Mouse (Mus musculus): ENCODE measurements around the gene Chtf18. TPM values are rescaled to one million over a fixed set of nuclear protein-coding genes. Genes with fewer than 3 reads are reported as not detected.
A peak's percentile ranks its signal among the peaks of the same experiment; 100 is the strongest.

The Chtf18 gene
- polyA plus RNA-seq (2015; fragmentation: Nextera tagmentation; extraction: Ambion mirVana) = 31.0 and 38.4 TPM in 2 replicates

DNA sequence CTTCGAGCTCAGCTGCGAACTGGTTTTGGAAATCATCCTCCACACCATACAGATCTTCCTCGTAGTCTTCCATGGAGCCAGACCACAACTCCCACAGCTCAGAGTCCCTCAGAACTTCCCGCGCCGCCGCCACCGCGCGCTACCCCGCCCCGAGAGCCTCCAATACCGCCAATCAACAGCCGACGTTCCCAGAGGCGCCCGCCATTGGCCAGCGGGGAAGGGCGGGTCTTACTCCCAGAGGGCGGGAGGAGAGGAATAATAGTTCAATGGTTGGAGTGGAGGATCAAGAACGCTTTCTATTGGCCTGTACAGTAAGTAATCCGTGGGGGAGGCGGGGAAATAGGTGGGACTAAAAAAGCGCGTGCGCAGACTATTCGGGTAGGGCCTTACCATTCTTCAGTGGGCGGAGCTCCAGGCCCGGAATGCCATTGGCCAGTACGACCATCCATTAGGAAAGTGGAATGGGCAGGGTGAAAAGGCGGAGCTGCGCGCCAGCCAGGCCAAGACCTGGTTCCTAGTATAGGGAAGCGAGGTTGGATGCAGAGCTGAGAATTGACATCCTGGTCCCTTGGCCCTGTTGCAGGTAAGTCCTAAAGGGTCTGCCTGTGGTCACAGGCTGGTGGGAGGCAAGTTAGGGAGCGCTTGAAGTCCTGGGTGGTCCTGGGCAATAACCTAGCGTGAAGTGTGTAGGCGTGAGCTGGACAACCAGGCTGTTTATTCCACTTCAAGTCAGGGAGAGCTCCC is at the start of gene Chtf18, which contains the start of gene Rpusd1:
TSS of gene Chtf18 (minus strand) at position 155 of the 744 bp plus-strand sequence.
TSS of gene Rpusd1 (plus strand) at position 406 of the 744 bp plus-strand sequence.
- H3K4me3 ChIP-seq (replicated peaks) = peak within 1 kb of the TSS; percentile 65
- H3K9me3 ChIP-seq (replicated peaks) = no peaks in the 10 kb centered on the region
- peak within 1 kb of the TSS; percentile 73 for H3K9ac ChIP-seq
- peak; percentile 98 for ATAC-seq (replicated peaks; ENCODE audit: low FRiP score)
- no peaks in the 10 kb centered on the region for H3K27me3 ChIP-seq
- peak within 1 kb of the TSS; percentile 65; the same call in 1 of the 2 replicates for H3K27ac ChIP-seq
- H3K4me1 ChIP-seq = peaks cover 29% of the 10 kb centered on the region
- peak within 1 kb of the TSS; percentile 90 for H3K4me2 ChIP-seq
- WGBS = under 1% methylated on average over 37 of the region's 37 CpGs
- peaks cover 50% of the 10 kb centered on the region for H3K36me3 ChIP-seq

DNA sequence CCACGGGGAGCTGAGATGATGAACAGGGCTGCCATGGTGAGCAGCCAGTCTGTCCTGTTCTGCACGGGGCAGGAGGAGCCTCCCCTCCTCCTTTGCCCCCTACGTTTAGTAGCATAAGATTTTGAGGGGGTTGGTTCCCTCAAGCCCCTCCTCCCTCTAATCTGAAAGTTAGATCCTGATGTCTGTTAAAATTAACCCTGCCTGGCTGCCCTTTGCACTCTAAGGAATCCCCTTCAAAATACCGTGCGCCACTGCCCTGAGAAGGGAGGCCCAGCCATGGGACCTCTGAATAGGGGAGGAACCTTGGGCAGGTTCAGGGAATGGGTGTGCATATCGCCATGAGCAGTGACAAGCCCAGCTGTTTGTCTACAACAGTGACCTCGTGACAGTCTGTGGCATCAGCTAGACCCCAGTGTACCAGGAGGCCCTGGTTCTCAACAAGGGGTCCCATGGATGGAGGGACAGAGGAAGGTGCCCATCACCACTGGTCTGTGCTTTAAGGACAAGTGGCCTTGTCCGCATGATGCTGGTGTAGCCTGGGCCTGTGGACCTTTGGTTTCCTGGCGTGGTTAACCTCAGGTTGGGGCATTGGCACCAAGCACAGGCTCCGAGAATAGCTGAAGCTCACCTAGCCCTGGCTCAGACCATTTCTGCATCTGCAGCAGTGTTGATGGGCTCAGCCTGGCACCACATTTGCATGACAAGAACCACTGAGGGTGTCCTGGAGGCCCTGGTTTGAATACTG is 48.3 kb upstream of the Chtf18 start:
- ATAC-seq (replicated peaks; ENCODE audit: low FRiP score) = no peak
- Histone ChIP-seq H3K9ac (no peak overlapping the region), H3K4me3 (replicated peaks) (0 out of 2 replicates have a peak overlapping the region, but pooled peaks have one; percentile 4), H3K9me3 (replicated peaks) (no peaks in the 10 kb centered on the region), H3K4me2 (0 out of 2 replicates have a peak overlapping the region, but pooled peaks have one; percentile 4), H3K27me3 (no peaks in the 10 kb centered on the region), H3K4me1 (peaks cover 15% of the 10 kb centered on the region), H3K36me3 (peaks cover 32% of the 10 kb centered on the region), H3K27ac (no peak overlapping the region)
- WGBS = 78% methylated on average over 10 of the region's 10 CpGs

DNA sequence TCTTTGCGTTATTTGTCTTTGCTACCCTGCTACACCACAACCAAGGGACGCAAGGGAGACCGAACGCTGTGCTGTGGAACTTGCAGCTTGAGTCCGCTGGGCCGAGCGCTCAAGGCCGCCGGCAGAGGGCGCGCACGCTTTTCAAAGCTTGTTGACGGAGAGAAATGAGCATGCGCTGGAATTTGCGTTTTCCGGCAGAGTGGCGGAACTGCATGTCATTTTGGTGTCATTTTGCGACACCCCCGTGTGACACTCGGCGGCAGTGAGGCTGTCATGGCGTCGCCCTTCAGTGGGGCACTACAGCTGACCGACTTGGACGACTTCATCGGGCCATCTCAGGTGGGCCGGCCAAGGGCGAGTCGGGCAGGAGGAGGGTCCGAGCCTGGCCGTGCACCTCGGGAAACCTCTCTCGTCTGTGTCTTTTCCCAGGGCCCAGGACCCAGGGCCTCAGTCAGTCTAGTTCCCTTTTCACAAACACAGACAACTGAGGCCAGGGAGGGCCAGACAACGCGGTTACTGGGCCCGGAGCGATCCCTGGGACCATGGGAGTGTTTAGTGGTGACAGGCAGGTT is 46.4 kb upstream of the Chtf18 start, which contains the start of gene Narfl:
TSS of gene Narfl (plus strand) at position 228 of the 572 bp plus-strand sequence.
- H3K4me2 ChIP-seq = peak within 1 kb of the TSS; percentile 80

DNA sequence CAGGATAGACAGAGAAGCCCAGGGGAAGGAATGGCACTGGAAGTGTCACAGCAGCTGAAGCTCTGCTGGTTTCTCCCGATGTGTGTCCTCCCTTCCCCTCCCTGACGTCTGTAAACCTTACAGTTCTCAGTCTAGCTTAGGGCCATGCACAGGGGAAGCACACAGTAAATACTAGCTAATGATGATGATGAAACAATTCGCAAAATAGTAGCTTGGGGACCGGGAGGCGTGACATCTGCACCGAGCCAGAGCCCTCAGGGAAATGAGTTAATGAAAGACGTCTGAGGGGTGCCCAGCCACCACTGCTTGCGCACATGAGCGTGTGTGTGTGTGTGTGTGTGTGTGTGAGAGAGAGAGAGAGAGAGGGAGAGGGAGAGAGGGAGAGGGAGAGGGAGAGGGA is 42.1 kb upstream of the Chtf18 start:
- ATAC-seq (replicated peaks; ENCODE audit: low FRiP score) = no peak
- H3K4me3 ChIP-seq (replicated peaks) = no peak overlapping the region
- H3K9ac ChIP-seq = no peak overlapping the region
- no peaks in the 10 kb centered on the region for H3K9me3 ChIP-seq (replicated peaks)
- peaks cover 11% of the 10 kb centered on the region; the same call in 1 of the 2 replicates for H3K27me3 ChIP-seq
- no peak overlapping the region for H3K4me2 ChIP-seq
- WGBS = 62% methylated on average over 9 of the region's 9 CpGs
- H3K36me3 ChIP-seq = no peaks in the 10 kb centered on the region
- H3K27ac ChIP-seq = no peak overlapping the region
- peaks cover 4% of the 10 kb centered on the region for H3K4me1 ChIP-seq

More for the DNA sequence above, 46.4 kb upstream of the Chtf18 start, which contains the start of gene Narfl:
- Histone ChIP-seq H3K9me3 (replicated peaks) (no peaks in the 10 kb centered on the region), H3K4me1 (peaks cover 15% of the 10 kb centered on the region), H3K36me3 (peaks cover 16% of the 10 kb centered on the region), H3K27ac (no peak within 1 kb of the TSS), H3K9ac (peak within 1 kb of the TSS; percentile 81), H3K4me3 (replicated peaks) (peak within 1 kb of the TSS; percentile 87), H3K27me3 (no peaks in the 10 kb centered on the region)
- peak; percentile 85 for ATAC-seq (replicated peaks; ENCODE audit: low FRiP score)
- WGBS = under 1% methylated on average over 37 of the region's 37 CpGs

DNA sequence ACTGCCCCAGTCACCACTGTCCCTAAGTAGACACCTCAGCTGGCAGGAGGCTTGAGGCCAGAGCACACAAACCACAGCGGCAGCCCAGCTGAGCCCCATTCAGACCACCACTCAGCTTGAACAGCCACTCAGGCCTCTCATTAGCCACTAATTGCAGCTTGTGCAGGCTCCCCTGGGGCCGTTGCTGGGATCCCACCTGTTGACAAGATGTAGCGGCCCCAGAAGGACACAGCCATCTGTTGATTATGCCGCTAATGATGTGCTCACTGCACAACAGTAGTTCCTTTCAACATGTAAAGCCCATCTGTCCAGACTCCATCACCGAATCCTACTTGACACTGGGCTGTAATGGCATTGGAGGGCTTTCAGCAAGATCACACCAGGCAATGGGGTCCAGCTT is 38.7 kb upstream of the Chtf18 start:
- Histone ChIP-seq H3K27ac (no peak overlapping the region), H3K4me1 (no peaks in the 10 kb centered on the region), H3K9ac (no peak overlapping the region), H3K27me3 (peaks cover 11% of the 10 kb centered on the region; the same call in 1 of the 2 replicates), H3K9me3 (replicated peaks) (no peaks in the 10 kb centered on the region), H3K4me2 (no peak overlapping the region), H3K4me3 (replicated peaks) (no peak overlapping the region), H3K36me3 (no peaks in the 10 kb centered on the region)
- no peak for ATAC-seq (replicated peaks; ENCODE audit: low FRiP score)
- 55% methylated on average over 5 of the region's 5 CpGs for WGBS

DNA sequence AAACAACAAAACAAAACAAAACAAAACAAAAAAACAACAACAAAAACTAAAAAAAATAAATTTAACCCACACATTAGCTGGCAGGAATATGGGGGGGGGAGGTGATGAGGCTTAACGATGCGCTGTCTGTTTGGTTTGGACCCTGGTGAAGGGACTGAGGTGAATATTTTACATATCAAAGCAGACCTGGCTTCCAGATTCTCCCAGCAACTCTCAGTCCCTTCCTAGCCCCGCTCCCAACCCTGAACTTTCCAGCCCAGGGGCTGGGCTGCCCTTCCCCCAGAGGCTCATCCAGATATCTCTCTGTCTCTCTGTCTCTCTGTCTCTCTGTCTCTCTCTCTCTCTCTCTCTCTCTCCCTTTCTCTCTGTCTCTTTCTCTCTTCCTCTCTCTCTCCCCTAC is 35.4 kb upstream of the Chtf18 start:
- 33% methylated on average over 3 of the region's 3 CpGs for WGBS
- Histone ChIP-seq H3K4me3 (replicated peaks) (no peak overlapping the region), H3K27ac (no peak overlapping the region), H3K4me1 (no peaks in the 10 kb centered on the region), H3K4me2 (no peak overlapping the region), H3K27me3 (peaks cover 7% of the 10 kb centered on the region; the same call in 1 of the 2 replicates), H3K36me3 (no peaks in the 10 kb centered on the region), H3K9me3 (replicated peaks) (no peaks in the 10 kb centered on the region), H3K9ac (no peak overlapping the region)
- no peak for ATAC-seq (replicated peaks; ENCODE audit: low FRiP score)

DNA sequence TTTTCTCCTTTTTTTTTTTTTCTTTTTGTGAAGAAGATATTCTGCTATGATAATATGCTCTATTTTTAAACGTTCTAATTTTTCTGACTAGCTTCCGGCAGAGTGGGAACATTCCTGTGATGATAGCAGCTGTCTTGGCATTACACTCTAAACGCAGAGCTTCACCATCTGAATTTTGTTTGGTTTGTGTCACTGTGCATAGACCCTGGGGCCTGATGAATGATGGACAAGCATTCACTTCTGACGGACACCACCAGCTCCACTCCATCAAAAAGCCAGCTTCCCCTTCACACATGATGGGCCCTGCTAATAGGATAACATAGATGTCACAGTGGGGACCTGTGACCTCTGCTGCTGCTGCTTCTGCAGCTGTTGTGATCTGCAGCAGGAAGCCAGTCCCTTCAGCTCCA is 34.3 kb upstream of the Chtf18 start:
- WGBS = 67% methylated on average over 4 of the region's 4 CpGs
- no peaks in the 10 kb centered on the region for H3K9me3 ChIP-seq (replicated peaks)

DNA sequence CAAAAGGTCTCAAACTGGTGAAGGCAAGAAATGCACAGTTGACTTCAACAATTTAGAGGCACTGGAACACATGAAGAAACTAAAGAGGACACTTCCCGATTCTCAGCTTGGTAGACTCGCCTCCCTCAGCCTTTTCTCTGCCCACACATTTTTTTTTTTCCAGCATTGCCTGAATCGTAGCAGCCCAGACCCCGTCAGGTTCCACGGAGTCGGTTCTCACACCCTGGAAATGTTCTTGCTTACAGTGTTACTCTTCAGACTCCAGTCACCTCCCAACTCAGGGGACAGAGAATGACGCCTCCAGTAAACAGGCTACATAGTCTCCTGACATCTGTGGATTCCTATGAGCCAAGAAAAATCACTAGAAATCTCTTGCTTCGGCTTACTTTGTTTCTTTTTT is 32.9 kb upstream of the Chtf18 start:
- Histone ChIP-seq H3K27me3 (no peaks in the 10 kb centered on the region), H3K9ac (no peak overlapping the region), H3K27ac (no peak overlapping the region), H3K4me3 (replicated peaks) (no peak overlapping the region), H3K9me3 (replicated peaks) (no peaks in the 10 kb centered on the region), H3K4me2 (no peak overlapping the region), H3K4me1 (peaks cover 17% of the 10 kb centered on the region; the same call in 1 of the 2 replicates), H3K36me3 (no peaks in the 10 kb centered on the region)
- no peak for ATAC-seq (replicated peaks; ENCODE audit: low FRiP score)
- 76% methylated on average over 8 of the region's 8 CpGs for WGBS

More for the DNA sequence above, 34.3 kb upstream of the Chtf18 start:
- Histone ChIP-seq H3K27ac (no peak overlapping the region), H3K4me1 (peaks cover 4% of the 10 kb centered on the region; the same call in 1 of the 2 replicates), H3K9ac (no peak overlapping the region), H3K36me3 (no peaks in the 10 kb centered on the region), H3K4me2 (no peak overlapping the region), H3K27me3 (peaks cover 5% of the 10 kb centered on the region; the same call in 1 of the 2 replicates), H3K4me3 (replicated peaks) (no peak overlapping the region)
- ATAC-seq (replicated peaks; ENCODE audit: low FRiP score) = no peak

DNA sequence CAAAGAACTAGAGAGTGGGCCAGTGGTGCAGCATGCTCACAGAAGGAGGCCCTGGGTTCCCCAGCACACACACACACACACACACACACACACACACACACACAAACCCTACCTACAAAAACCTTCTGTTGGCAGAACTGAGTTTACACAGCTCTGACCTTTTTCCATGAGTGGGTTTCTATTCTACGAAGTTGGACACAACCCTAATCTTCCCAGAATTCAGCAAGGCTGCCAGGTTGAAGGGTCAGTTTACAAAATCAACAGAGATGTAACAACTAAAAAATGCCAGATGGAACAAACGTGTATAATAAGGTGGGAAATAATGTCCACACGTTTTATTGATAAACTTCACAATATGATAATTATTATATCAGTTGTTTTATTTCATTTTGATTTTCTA is 30.5 kb upstream of the Chtf18 start:
- ATAC-seq (replicated peaks; ENCODE audit: low FRiP score) = no peak
- WGBS = 49% methylated on average over 3 of the region's 3 CpGs

DNA sequence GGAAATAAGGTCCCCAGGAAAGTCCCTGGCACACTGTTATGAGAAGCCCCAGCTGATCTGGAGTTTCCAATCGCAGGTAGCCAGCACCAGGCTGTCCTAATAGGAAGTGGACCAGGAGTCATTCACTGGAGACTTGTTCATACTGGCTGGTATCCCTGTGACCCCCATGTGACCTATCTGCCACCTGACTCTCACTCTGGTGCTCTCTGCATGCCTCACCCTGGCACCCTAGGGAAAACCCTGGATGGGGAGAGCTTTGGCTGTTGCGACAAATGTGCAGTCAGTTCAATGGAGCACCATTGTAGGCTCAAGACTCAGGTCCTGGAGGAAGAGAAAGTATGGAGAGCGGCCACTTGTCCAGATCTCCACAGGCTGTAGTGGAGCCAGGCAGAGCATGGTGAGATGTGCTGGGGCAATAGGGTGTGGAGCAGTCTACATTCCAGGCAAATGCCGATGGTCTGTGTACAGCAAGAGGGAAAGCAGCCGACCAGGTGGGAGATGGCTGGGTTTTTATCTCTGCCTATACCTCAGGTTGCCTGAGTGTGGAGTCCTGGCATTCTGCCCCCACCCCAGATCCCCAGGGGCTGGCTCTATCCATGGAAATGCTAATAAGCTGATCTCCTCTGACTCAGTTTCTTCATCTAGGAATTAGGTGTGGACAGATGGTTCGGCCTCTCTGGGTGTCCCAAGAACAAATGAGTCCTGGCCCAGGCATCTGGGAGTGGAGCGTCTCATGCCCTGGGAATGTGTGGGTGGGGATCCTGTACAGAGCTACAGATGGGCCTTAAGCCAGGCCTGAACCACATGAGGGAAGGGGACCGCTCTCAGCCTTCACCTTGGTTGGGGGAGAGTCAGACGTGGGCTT is 29.4 kb upstream of the Chtf18 start:
- WGBS = 74% methylated on average over 9 of the region's 9 CpGs
- Histone ChIP-seq H3K27ac (no peak overlapping the region), H3K4me1 (peaks cover 20% of the 10 kb centered on the region), H3K36me3 (no peaks in the 10 kb centered on the region), H3K9me3 (replicated peaks) (no peaks in the 10 kb centered on the region), H3K9ac (no peak overlapping the region), H3K27me3 (no peaks in the 10 kb centered on the region), H3K4me3 (replicated peaks) (no peak overlapping the region), H3K4me2 (no peak overlapping the region)
- ATAC-seq (replicated peaks; ENCODE audit: low FRiP score) = 0 out of 2 replicates have a peak, but pooled peaks have one; percentile 10

More for the DNA sequence above, 30.5 kb upstream of the Chtf18 start:
- no peak overlapping the region for H3K9ac ChIP-seq
- H3K36me3 ChIP-seq = no peaks in the 10 kb centered on the region
- H3K4me3 ChIP-seq (replicated peaks) = no peak overlapping the region
- H3K4me2 ChIP-seq = no peak overlapping the region
- peaks cover 18% of the 10 kb centered on the region; the same call in 1 of the 2 replicates for H3K4me1 ChIP-seq
- no peaks in the 10 kb centered on the region for H3K9me3 ChIP-seq (replicated peaks)
- H3K27me3 ChIP-seq = no peaks in the 10 kb centered on the region
- H3K27ac ChIP-seq = no peak overlapping the region

All from kidney, embryonic 15.5 days (tissue).